Mouse (Mus musculus) adrenal gland, adult 2 months (tissue): ENCODE data around the gene Akr1cl. TPM values are rescaled to one million over a fixed set of nuclear protein-coding genes. Genes with fewer than 3 reads are reported as not detected.
A peak's percentile ranks its signal among the peaks of the same experiment; 100 is the strongest.

Source experiments
- DNase-seq: peaks from one replicate; pipeline ENCODE4 v3.0.0; 2021
- polyA plus RNA-seq: library from polyadenylated mRNA; depleted of rRNA; stranded (reverse); fragments of >200 nt; gene quantifications from 2 replicates; pipeline ENCODE4 v1.2.3, GENCODE M21; 2012; rRNA removed
- total RNA-seq, 2 experiments: library from RNA; stranded (reverse); gene quantifications; 2 replicates each; pipeline ENCODE4 v1.2.3; 2021

Gene Akr1cl
- total and polyA plus RNA-seq, 3 experiments = 242 to 986 (median 844) TPM

GRCm38 (mm10) chr1:64988176-64988575 lies 44.4 kb downstream of the Akr1cl start:
- no peak for DNase-seq

- DNase-seq = peak; percentile 72
These were observed 46.4 kb downstream of the Akr1cl start for GRCm38 (mm10) chr1:64986120-64986519.

GRCm38 (mm10) chr1:64983247-64983646 lies 49.3 kb downstream of the Akr1cl start:
- DNase-seq = no peak

GRCm38 (mm10) chr1:64978321-64978799 lies 54.2 kb downstream of the Akr1cl start:
- DNase-seq = no peak

GRCm38 (mm10) chr1:64975346-64975745 lies 57.2 kb downstream of the Akr1cl start:
- DNase-seq = no peak

- peak; percentile 18 for DNase-seq
These were observed 61.9 kb downstream of the Akr1cl start for GRCm38 (mm10) chr1:64970685-64971084.

Other genes with a start within 250 kb of the Akr1cl start
- 10 to 100 TPM; 12.7 to 21.4 TPM for gene Plekhm3, start 75.9 kb downstream of the Akr1cl start, total RNA-seq
- 3.8 and 3.9 TPM in 2 replicates for gene Plekhm3, start 75.9 kb downstream of the Akr1cl start, polyA plus RNA-seq
- gene Cryge, start 18.4 kb upstream of the Akr1cl start, total RNA-seq = not detected
- gene Cryge, start 18.4 kb upstream of the Akr1cl start, polyA plus RNA-seq = 0.65 TPM in 1 of 2 replicates, not detected in the other
- not detected for gene Crygd, start 30.7 kb upstream of the Akr1cl start, total RNA-seq
- gene Crygd, start 30.7 kb upstream of the Akr1cl start, polyA plus RNA-seq = 1.3 TPM in 1 of 2 replicates, not detected in the other
- not detected for gene Crygc, start 40.9 kb upstream of the Akr1cl start, total RNA-seq
- not detected in 2 replicates for gene Crygc, start 40.9 kb upstream of the Akr1cl start, polyA plus RNA-seq
- not detected for gene Crygb, start 49.5 kb upstream of the Akr1cl start, total RNA-seq
- not detected in 2 replicates for gene Crygb, start 49.5 kb upstream of the Akr1cl start, polyA plus RNA-seq
- gene Cryga, start 70.6 kb upstream of the Akr1cl start, total RNA-seq = not detected
- gene Cryga, start 70.6 kb upstream of the Akr1cl start, polyA plus RNA-seq = not detected in 2 replicates
- gene Gm28845, start 86.8 kb upstream of the Akr1cl start, total RNA-seq = not detected
- not detected in 2 replicates for gene Gm28845, start 86.8 kb upstream of the Akr1cl start, polyA plus RNA-seq
- gene D630023F18Rik, start 90.5 kb upstream of the Akr1cl start, total RNA-seq = not detected
- gene D630023F18Rik, start 90.5 kb upstream of the Akr1cl start, polyA plus RNA-seq = not detected in 2 replicates
- 100 to 1,000 TPM; 567 to 693 TPM for gene Idh1, start 153.7 kb upstream of the Akr1cl start, total RNA-seq
- 50.2 and 59.9 TPM in 2 replicates for gene Idh1, start 153.7 kb upstream of the Akr1cl start, polyA plus RNA-seq
- 10 to 100 TPM; 29.1 to 38.3 TPM for gene Pikfyve, start 153.9 kb upstream of the Akr1cl start, total RNA-seq
- 5.7 and 8.0 TPM in 2 replicates for gene Pikfyve, start 153.9 kb upstream of the Akr1cl start, polyA plus RNA-seq
- gene Pth2r, start 249.3 kb upstream of the Akr1cl start, total RNA-seq = not detected
- gene Pth2r, start 249.3 kb upstream of the Akr1cl start, polyA plus RNA-seq = not detected in 2 replicates